Mouse (Mus musculus) left cerebral cortex, adult 18-20 months (tissue): ENCODE data around the gene Gm15262. TPM values are rescaled to one million over a fixed set of nuclear protein-coding genes. Genes with fewer than 3 reads are reported as not detected.
"Not testable (repeated sequence)": the region's sequence is repeated elsewhere in the genome, so short reads cannot be mapped to it uniquely, and the experiment has no call there.

Experiments
- DNase-seq, 2 experiments: peaks; one replicate each; pipeline ENCODE4 v3.0.0; 2021 to 2022; ENCODE audit warnings: low spot score in 2 of 2, mixed read lengths in 1 of 2
- long read RNA-seq, 2 experiments: library from polyadenylated mRNA; stranded (forward); transcript quantifications; one replicate each; pipeline ENCODE4 v2.0.0; 2021
- total RNA-seq, 2 experiments: library from RNA; stranded (reverse); gene quantifications; 2 replicates each; pipeline ENCODE4 v1.2.3; 2021

Gene Gm15262
- total RNA-seq: not detected
- long read RNA-seq, experiment 1: 0 reads
- long read RNA-seq, experiment 2: 0 reads

DNA sequence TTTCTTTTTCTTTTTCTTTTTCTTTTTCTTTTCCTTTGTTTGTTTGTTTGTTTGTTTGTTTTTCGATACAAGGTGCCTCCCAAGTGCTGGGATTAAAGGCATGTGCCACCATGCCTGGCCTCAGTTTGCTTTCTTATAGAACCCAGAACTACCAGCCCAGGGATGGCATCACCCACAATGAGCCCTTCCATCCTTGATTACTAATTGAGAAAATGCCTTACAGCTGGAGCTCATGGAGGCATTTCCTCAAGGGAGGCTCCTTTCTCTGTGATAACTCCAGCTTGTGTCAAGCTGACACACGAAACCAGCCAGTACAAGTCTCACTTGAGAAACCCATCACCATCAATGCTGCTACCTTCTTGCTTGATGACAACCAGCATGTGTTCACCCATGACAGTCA, at the start of gene Gm15262:
Gene Gm15262 (plus strand): TSS at position 301 of the 400 bp plus-strand sequence.
- not testable (repeated sequence) for DNase-seq

- DNase-seq: no peak
Observed at GRCm38 (mm10) chrX:161308131-161308530, 20.9 kb downstream of the Gm15262 start.

- DNase-seq: no peak
Observed at GRCm38 (mm10) chrX:161316443-161316842, 29.2 kb downstream of the Gm15262 start.

DNA sequence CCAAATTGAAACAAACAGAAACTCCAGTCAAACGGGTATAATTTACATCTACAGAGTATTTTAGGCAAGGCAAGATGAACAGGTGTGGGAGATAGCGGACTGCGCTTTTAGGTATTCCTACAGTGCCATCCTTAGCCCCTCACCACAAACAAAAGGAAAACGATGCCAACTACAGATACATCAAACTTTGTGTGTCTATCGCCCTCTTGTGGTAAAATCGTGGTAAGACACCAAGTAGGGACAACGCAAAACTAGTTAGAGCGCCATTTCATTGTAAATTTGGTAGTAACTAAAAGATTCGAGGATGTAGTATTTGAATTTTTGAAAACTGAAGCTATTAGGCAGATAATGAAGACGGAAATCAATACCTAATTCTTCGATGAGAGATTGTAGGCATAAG, 83.7 kb downstream of the Gm15262 start:
- DNase-seq: no peak

GRCm38 (mm10) chrX:161371461-161371860, 84.2 kb downstream of the Gm15262 start:
- no peak for DNase-seq

GRCm38 (mm10) chrX:161375568-161375967, 88.3 kb downstream of the Gm15262 start:
- no peak for DNase-seq

GRCm38 (mm10) chrX:161385791-161386190, 98.5 kb downstream of the Gm15262 start:
- DNase-seq: peak in 1 of 2 experiments; percentile 21

DNA sequence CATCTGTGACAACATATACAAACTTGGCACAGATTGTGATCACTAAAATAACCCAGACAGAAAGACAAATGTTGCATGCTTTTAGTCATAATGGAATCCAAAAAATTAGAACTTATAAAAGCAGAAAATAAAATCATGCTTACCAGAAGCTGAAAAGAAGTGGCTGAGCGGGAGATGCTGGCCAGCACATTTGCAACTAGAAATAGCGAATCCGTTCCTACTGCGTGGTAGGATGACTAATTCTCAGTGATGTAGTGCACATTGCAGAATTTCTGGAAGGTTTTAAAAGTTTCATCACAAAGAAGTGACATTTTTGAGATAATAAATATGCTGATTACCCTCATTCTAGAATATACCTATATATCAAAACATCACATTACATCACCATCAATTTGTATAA, 100.7 kb downstream of the Gm15262 start:
- no peak for DNase-seq

- peak; percentile 50 to 72 for DNase-seq
Observed at GRCm38 (mm10) chrX:161399110-161399509, 111.9 kb downstream of the Gm15262 start.

GRCm38 (mm10) chrX:161411151-161411550, 123.9 kb downstream of the Gm15262 start:
- peak in 1 of 2 experiments; percentile 9 for DNase-seq

Other genes starting within 250 kb of the Gm15262 start
- under 1 TPM; 0.82 to 1.00 TPM for gene Scml2, start 170.3 kb upstream of the Gm15262 start, total RNA-seq